Mouse (Mus musculus): ENCODE data around the gene Cyb561d2. TPM values are rescaled to one million over a fixed set of nuclear protein-coding genes. Genes with fewer than 3 reads are reported as not detected.
"Not testable (repeated sequence)": the region's sequence is repeated elsewhere in the genome, so short reads cannot be mapped to it uniquely, and the experiment has no call there.

Cyb561d2 gene
- polyA plus RNA-seq, 1 experiment: 65.4 TPM

DNA sequence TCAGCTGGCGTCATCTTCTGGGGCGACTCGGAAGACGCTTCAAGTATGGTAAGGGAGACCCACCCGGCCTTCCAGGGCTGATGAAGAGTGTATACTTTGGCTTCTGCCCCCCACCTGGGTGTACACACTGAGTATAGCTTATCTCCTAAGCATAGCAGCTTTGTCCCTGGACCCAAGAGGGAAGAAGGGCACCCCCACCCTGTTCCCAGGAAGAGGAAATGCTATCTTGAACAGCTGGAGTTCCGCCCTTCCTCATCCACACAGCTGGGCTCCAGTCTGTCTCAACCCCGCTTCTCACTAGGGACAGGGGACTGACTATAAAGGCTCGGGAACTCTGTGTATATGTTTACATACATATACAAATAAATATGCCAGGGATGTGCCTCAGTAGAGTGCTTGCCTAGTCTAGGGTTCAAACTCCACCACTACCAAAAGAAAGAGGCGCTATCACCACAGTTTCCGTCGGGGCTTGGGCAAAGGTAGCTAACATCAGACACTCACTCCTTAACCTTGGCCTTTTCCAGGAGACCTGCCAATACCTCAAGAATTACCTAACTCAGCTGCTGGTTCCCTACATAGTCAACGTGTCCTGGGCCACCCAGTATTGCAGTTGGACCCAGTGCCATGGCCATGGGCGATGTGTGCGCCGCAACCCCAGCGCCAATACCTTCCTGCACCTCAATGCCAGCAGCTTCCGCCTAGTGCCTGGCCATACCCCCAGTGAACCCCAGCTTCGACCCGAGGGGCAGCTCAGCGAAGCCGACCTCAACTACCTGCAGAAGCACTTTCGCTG, 29.7 kb upstream of the Cyb561d2 start:
- no peak for DNase-seq (ENCODE audit: low read depth)

DNA sequence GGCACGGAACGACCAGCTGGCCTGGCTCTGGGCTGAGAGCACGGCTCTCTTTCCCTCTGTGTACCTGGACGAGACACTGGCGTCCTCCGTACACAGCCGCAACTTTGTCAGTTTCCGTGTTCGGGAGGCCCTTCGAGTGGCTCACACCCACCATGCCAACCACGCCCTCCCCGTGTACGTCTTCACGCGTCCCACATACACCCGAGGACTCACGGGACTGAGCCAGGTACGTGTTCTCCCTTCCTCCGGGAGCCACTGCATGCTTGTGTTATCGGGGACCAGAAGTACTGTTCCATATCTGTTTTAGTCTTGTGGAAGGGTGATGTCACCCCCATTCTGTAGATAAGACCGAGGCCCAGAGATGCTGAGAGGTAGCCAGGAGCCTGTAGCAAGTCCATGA, 28.9 kb upstream of the Cyb561d2 start:
- no peak for DNase-seq (ENCODE audit: low read depth)

DNA sequence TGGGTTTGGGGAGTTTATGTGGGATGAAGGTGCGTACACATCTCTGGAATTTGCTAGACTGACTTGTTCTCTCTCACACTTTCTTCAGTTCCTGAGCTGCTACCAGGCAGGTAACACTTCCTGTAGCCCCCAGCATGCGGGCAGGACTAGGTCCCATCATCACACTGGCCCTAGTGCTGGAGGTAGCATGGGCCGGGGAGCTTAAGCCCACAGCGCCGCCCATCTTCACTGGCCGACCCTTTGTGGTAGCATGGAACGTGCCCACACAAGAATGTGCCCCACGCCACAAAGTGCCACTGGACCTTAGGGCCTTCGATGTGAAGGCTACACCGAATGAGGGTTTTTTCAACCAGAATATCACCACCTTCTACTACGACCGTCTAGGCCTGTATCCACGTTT, 28.0 kb upstream of the Cyb561d2 start:
- no peak for DNase-seq (ENCODE audit: low read depth)

GRCm38 (mm10) chr9:107569270-107569669, 27.3 kb upstream of the Cyb561d2 start:
- DNase-seq (ENCODE audit: low read depth): no peak

GRCm38 (mm10) chr9:107568331-107569261, 26.6 kb upstream of the Cyb561d2 start:
- no peak for DNase-seq (ENCODE audit: low read depth)

DNA sequence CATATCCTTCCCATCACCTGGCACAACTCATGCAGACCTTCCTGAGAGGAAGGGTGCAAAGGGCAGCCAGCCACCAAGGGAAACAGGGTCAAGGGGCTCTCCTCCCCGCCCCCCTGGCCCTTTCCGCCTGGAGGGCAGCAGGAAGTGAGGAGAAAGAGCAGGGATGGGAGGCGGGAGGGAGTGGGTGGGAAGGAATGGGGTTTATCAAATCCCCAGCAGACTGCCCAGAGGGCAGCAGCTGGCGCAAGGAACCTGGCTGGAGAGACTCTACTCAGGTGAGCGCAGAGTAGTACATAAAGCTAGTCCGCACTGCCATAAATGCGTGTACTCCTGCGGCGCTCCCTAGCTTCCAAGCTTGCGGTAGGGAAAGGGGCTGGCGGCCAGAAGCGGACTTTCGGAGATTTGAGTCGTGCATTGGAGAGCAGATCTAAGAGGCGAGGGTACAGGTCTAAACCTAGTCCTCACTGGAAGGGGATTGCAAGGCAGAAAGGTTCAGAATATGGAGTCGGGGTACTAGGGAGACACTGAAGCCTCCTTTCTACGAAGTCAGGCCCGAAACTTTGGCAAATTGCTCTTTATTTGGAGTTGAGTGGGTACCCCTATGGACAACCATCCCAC, 25.8 kb upstream of the Cyb561d2 start, which contains the start of gene Hyal2:
TSS of gene Hyal2 (plus strand) at position 244 of the 618 bp plus-strand sequence.
- DNase-seq (ENCODE audit: low read depth): no peak

- DNase-seq (ENCODE audit: low read depth): no peak
Observed at GRCm38 (mm10) chr9:107566855-107567254, 24.9 kb upstream of the Cyb561d2 start.

DNA sequence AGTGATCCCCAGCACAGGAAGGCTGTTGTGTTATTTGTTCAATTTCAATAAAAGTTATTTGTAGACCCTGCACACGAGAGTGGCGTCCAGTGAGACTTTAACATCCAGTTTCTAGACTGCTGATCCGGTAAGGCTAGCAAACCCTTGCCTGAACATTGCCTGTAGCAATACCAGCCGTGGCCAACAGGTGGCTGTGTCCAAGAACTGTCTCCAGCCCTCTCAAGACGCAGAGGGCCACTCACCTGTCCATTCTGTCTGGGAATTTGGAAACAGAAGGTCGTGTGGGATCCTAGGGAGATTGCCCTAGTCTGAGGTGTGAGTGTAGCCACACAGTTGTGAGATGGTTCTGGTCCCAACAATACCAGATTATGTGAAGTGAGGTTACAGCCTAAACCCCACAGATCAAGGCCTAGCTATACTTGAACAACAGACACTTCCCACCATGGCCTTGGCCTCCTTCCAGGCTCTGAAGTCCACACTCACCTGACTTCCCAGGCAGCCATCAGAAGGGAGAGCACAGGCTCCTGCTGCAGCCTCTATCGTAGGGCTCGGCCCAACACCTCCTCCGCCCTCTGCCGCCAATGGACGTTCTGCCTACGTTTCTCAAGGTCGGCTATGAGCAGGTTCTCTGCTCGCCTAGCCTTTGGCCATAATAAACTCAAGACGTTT, 24.2 kb upstream of the Cyb561d2 start:
- DNase-seq (ENCODE audit: low read depth): no peak

- DNase-seq (ENCODE audit: low read depth): not testable (repeated sequence)
Observed at GRCm38 (mm10) chr9:107565556-107565955, 23.6 kb upstream of the Cyb561d2 start.

- no peak for DNase-seq (ENCODE audit: low read depth)
Observed at GRCm38 (mm10) chr9:107563029-107563581, 21.1 kb upstream of the Cyb561d2 start, which contains the start of gene Tusc2. Gene Tusc2 (plus strand): TSS chr9:107563255.

GRCm38 (mm10) chr9:107556346-107556745, 14.4 kb upstream of the Cyb561d2 start:
- DNase-seq (ENCODE audit: low read depth): no peak

DNA sequence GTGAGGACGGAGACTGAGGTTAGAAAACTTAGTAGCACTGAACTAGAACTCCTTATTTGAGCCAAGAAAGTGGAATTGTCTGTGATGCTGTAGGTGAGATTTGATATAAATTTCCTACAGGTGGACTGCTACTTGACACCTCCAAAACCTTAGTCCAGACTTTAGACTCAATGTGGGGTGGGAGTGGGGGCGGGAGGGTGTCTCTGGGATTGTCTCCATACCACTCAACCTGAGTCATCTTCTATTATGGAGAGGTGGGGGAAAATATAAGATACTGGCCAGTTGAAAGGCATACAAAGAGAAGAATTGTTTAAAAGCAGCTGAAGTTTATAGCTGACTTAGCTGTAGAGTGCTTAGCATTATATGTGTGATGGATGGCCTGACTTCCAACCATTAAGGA, 13.7 kb upstream of the Cyb561d2 start:
- no peak for DNase-seq (ENCODE audit: low read depth)

- no peak for DNase-seq (ENCODE audit: low read depth)
Observed at GRCm38 (mm10) chr9:107555031-107555457, 13.1 kb upstream of the Cyb561d2 start.

DNA sequence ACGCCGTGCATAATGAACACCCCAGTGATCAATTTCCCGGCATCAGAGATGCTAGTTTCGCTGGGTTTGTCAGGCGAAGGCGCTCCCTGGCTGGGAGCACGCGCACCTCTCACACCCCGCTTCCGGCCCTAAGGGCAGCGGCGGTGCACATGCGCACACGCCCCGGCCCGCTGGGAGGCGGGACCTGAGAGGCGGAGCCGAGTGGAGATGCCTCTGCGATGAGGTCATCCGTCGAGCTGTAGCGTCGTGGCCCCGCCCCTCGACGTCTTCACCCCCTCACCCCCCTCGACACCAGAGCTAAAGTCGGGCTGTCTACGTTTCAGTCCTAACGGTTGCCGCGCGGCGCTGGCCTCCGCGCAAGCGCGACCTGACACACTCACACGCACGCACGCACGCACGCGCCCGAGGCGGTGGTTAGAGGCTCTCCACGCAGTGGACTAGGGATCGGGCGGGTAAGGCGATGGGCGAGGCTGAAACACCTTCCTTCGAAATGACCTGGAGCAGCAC, 12.4 kb upstream of the Cyb561d2 start:
- no peak for DNase-seq (ENCODE audit: low read depth)

GRCm38 (mm10) chr9:107553541-107554318, 11.7 kb upstream of the Cyb561d2 start:
- DNase-seq (ENCODE audit: low read depth): no peak

DNA sequence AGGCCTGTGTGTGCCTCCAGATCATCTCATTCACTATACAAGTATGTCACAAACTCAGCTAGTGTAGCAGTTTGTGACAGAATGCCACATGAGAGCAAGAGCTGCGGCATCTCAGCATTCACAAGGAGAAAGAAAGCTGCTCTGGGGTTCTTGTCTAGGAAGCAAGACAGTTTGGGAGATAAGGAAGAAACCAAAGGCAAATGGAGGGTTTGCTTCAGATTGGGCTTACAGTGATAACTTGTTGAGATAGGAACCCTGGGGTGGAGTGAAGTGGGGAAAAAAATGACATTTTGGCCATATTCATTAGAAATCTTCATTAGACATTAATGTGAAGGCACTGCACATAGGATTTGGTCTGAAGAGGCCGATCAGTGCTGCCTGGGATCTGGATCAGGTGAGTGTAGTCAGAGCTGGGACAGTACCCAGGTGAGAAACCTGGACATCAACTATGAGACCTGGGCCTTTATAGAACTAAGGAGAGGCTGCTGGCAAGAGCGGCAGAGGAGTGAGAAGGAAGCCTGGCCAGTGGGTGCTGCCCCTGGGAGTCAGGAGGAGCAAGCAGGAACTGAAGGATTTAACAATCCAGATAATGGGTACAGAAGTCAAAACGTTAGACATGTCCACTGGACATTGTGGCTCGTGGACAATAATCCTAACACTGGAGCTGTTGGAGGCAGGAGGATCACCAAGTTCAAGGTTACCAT, 10.8 kb upstream of the Cyb561d2 start:
- DNase-seq (ENCODE audit: low read depth): no peak

GRCm38 (mm10) chr9:107551890-107552355, 9.9 kb upstream of the Cyb561d2 start:
- DNase-seq (ENCODE audit: low read depth): no peak

- DNase-seq (ENCODE audit: low read depth): no peak
Observed at GRCm38 (mm10) chr9:107551117-107551889, 9.3 kb upstream of the Cyb561d2 start, which contains the start of gene Rassf1. Gene Rassf1 (plus strand): TSS chr9:107551555.
